Mouse (Mus musculus) T-cell, adult 66 days (primary cell): Measurements from ENCODE around the gene Met. TPM values are rescaled to one million over a fixed set of nuclear protein-coding genes. Genes with fewer than 3 reads are reported as not detected.

Experiments used
- total RNA-seq, 2 experiments: library from RNA; stranded (reverse); gene quantifications; 3 replicates in 1 of 2; 4 replicates in 1 of 2; pipeline ENCODE4 v1.2.4; 2023

Met gene
- under 1 TPM in 1 of 2 experiments, not detected in 1; 0.15 TPM for total RNA-seq

GRCm38 (mm10) chr6:17463434-17464280 is at the start of gene Met:
Gene Met, plus strand, starts transcription at chr6:17463800.

Other genes starting within 250 kb of the Met start
- gene Cav2, start 182.6 kb upstream of the Met start, total RNA-seq = under 1 TPM; 0.20 to 0.56 TPM
- 1 to 10 TPM in 1 of 2 experiments, not detected in 1; 1.2 TPM for gene Cav1, start 157.5 kb upstream of the Met start, total RNA-seq
- gene Capza2, start 172.4 kb downstream of the Met start, total RNA-seq = 100 to 1,000 TPM; 114 to 123 TPM
- gene St7, start 229.1 kb downstream of the Met start, total RNA-seq = 10 to 100 TPM; 12.9 to 14.6 TPM